ENCODE assay signal across 13 mouse cellular contexts in the genomic region with DNA sequence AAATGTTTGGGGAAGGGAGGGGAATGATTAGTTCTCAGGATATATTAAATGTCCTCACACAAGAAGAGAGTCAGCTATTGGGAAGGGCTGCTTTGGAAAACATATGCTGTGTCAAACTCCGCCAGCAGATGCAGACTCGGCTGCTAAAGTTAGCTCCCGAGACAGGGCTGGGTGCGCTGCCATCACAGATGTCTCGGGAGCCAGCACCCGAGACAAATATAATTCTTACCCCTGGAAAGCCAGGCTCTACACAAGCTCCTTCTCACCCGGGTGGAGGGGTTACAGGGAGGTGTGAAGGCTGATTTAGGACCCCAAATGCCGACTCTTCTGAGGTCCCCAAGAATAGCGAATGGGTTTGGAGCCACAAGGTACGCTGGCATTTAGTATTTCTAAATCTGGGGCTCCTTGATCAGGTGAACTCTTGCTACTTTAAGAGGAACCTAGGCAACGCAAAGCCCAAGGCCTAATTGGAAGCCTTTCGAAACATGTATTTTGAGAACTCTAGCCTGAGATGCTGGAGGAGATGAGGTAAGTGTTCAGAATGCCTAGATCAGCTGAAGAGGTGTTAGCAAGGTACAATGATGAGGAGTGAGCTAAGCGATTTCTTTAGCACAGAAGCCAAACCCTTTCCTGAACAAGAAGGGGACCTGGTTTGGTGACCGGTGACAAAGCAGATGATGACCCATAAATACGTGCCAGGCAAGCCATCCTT.
DNase-seq lines count a peak whose midpoint lies in the region; ATAC-seq lines count a peak whose summit lies in the region.
"Had no signal": no experiment of that assay in that cellular context is flagged by ENCODE, and none has a peak within 500 bp of the region (broad histone marks: within the 10 kb centered on the region; RNA-seq: fewer than 3 reads in every experiment).

No protein-coding gene starts in this region.

- no peak overlapping the region for H3K9ac ChIP-seq in forebrain, embryonic 14.5 days (ENCODE audit: low read length)
- no peak overlapping the region for H3K9ac ChIP-seq in forebrain, embryonic 12.5 days
- H3K9ac ChIP-seq in midbrain, embryonic 13.5 days (replicated peaks) = no peak overlapping the region
- H3K9ac ChIP-seq: kidney, embryonic 15.5 days; limb, embryonic 13.5 days had no signal

- no peak overlapping the region for H3K4me3 ChIP-seq in forebrain, embryonic 14.5 days (ENCODE audit: low read depth, low read length)
- H3K4me3 ChIP-seq in forebrain, embryonic 12.5 days (replicated peaks) = no peak overlapping the region
- H3K4me3 ChIP-seq in midbrain, embryonic 13.5 days (replicated peaks) = no peak overlapping the region
- H3K4me3 ChIP-seq: kidney, embryonic 15.5 days; limb, embryonic 13.5 days had no signal

- H3K27me3 ChIP-seq in forebrain, embryonic 14.5 days (replicated peaks; ENCODE audit: control insufficient read depth, insufficient read depth, low read length) = no peaks in the 10 kb centered on the region
- H3K27me3 ChIP-seq in forebrain, embryonic 12.5 days = no peaks in the 10 kb centered on the region
- H3K27me3 ChIP-seq in midbrain, embryonic 13.5 days = no peaks in the 10 kb centered on the region
- H3K27me3 ChIP-seq: kidney, embryonic 15.5 days; limb, embryonic 13.5 days had no signal

- peak; percentile 31 for DNase-seq in forebrain, embryonic 14.5 days (ENCODE audit: low spot score)
- DNase-seq in brain, adult 2 months (ENCODE audit: low read depth, low spot score) = peak; percentile 90
- DNase-seq in layer of hippocampus, adult 18-20 months (ENCODE audit: low spot score in 2 of 2) = peak; percentile 29 to 61
- peak; percentile 71 to 82 for DNase-seq in left cerebral cortex, postnatal 14 days (ENCODE audit: low spot score in 2 of 2)
- no peak for DNase-seq in c-Kit-positive CD71-positive TER-119-positive erythroid progenitor cells, embryonic 14.5 days (ENCODE audit: low spot score)
- no peak for DNase-seq in kidney, postnatal 25 days
- DNase-seq: cerebellum, adult 9-11 months; lung, adult 18-20 months had no signal

- H3K4me1 ChIP-seq in forebrain, embryonic 14.5 days (ENCODE audit: control insufficient read depth, insufficient read depth, low read length) = no peaks in the 10 kb centered on the region
- no peaks in the 10 kb centered on the region for H3K4me1 ChIP-seq in forebrain, embryonic 12.5 days
- no peaks in the 10 kb centered on the region for H3K4me1 ChIP-seq in midbrain, embryonic 13.5 days (replicated peaks)
- H3K4me1 ChIP-seq: kidney, embryonic 15.5 days; limb, embryonic 13.5 days had no signal

- H3K36me3 ChIP-seq in forebrain, embryonic 14.5 days (ENCODE audit: control insufficient read depth, insufficient read depth, low read length) = no peaks in the 10 kb centered on the region
- no peaks in the 10 kb centered on the region for H3K36me3 ChIP-seq in forebrain, embryonic 12.5 days (replicated peaks)
- no peaks in the 10 kb centered on the region for H3K36me3 ChIP-seq in midbrain, embryonic 13.5 days
- H3K36me3 ChIP-seq: kidney, embryonic 15.5 days; limb, embryonic 13.5 days had no signal

- intact Hi-C loops in left cerebral cortex, postnatal 14 days (cut with DNase I) = no loop called here

- H3K27ac ChIP-seq in forebrain, embryonic 14.5 days (ENCODE audit: low read depth, low read length) = no peak overlapping the region
- H3K27ac ChIP-seq in forebrain, embryonic 12.5 days = no peak overlapping the region
- H3K27ac ChIP-seq in midbrain, embryonic 13.5 days = no peak overlapping the region
- H3K27ac ChIP-seq: kidney, embryonic 15.5 days; limb, embryonic 13.5 days had no signal

- no peak overlapping the region for H3K4me2 ChIP-seq in forebrain, embryonic 14.5 days (ENCODE audit: low read length)
- H3K4me2 ChIP-seq in forebrain, embryonic 12.5 days = no peak overlapping the region
- no peak overlapping the region for H3K4me2 ChIP-seq in midbrain, embryonic 13.5 days (replicated peaks)
- H3K4me2 ChIP-seq: kidney, embryonic 15.5 days; limb, embryonic 13.5 days had no signal

- ATAC-seq in forebrain, embryonic 14.5 days = peak; percentile 52; the same call in 1 of the 2 replicates
- no peak for ATAC-seq in forebrain, embryonic 12.5 days (ENCODE audit: low FRiP score)
- ATAC-seq in midbrain, embryonic 13.5 days = no peak
- ATAC-seq: hindbrain, embryonic 16.5 days had no signal

- no peaks in the 10 kb centered on the region for H3K9me3 ChIP-seq in forebrain, embryonic 14.5 days (replicated peaks; ENCODE audit: control insufficient read depth, low read length)
- H3K9me3 ChIP-seq in forebrain, embryonic 12.5 days = no peaks in the 10 kb centered on the region
- no peaks in the 10 kb centered on the region for H3K9me3 ChIP-seq in midbrain, embryonic 13.5 days
- H3K9me3 ChIP-seq: kidney, embryonic 15.5 days; limb, embryonic 13.5 days had no signal

- WGBS in forebrain, embryonic 14.5 days = 80% methylated on average over 15 of the region's 15 CpGs
- WGBS in forebrain, embryonic 12.5 days = 86% methylated on average over 15 of the region's 15 CpGs
- 89% methylated on average over 15 of the region's 15 CpGs for WGBS in midbrain, embryonic 13.5 days

Comparison
In these comparisons a context has a peak if more than half of its experiments do, and no peak if none do; other contexts are left out.
1. DNase-seq: peak in forebrain, embryonic 14.5 days (single experiment), brain, adult 2 months (single experiment), layer of hippocampus, adult 18-20 months (2 of 2) and left cerebral cortex, postnatal 14 days (2 of 2); none in c-Kit-positive CD71-positive TER-119-positive erythroid progenitor cells, embryonic 14.5 days (single experiment) and kidney, postnatal 25 days (0 of 2).